Mouse (Mus musculus) small intestine, adult 2 months (tissue): Measurements from ENCODE around the gene Taf1. TPM values are rescaled to one million over a fixed set of nuclear protein-coding genes. Genes with fewer than 3 reads are reported as not detected.

Experiments used
- H3K27ac ChIP-seq: fragments of 200-500 bp; 2 replicates; pipeline ENCODE4 v1.5.1; 2012; ENCODE audit warnings: low read depth, low read length, control low read depth, inconsistent platforms; ENCODE audit not compliant: insufficient read depth
- H3K27me3 ChIP-seq: fragments of 200-500 bp; 2 replicates; pipeline ENCODE4 v1.6.1; 2012; ENCODE audit warnings: mild to moderate bottlenecking, moderate library complexity, low read length, inconsistent platforms; ENCODE audit not compliant: control insufficient read depth, insufficient read depth
- H3K36me3 ChIP-seq: fragments of 200-500 bp; 2 replicates; pipeline ENCODE4 v1.6.1; 2012; ENCODE audit warnings: mild to moderate bottlenecking, low read length, control low read depth, inconsistent platforms; ENCODE audit not compliant: control insufficient read depth, insufficient read depth
- H3K4me1 ChIP-seq: fragments of 200-500 bp; 2 replicates; pipeline ENCODE4 v1.6.1; 2012; ENCODE audit warnings: low read length, inconsistent platforms, mixed read lengths; ENCODE audit not compliant: control insufficient read depth, insufficient read depth, insufficient read length
- H3K4me3 ChIP-seq: fragments of 200-500 bp; 2 replicates; pipeline ENCODE4 v1.5.1; 2012; ENCODE audit warnings: low read depth, mild to moderate bottlenecking, control low read depth, inconsistent platforms, low read length, moderate library complexity
- CTCF ChIP-seq: fragments of 200-500 bp; IDR thresholded peaks from 2 replicates; pipeline ENCODE4 v1.5.1; 2012; ENCODE audit warnings: low read depth, mild to moderate bottlenecking, control low read depth, inconsistent platforms, low read length, moderate library complexity, mixed read lengths; ENCODE audit not compliant: insufficient replicate concordance, insufficient read length; ENCODE audit errors: extremely low read depth
- POLR2A ChIP-seq: fragments of 200-500 bp; IDR thresholded peaks from 2 replicates; pipeline ENCODE4 v1.6.1; 2012; ENCODE audit warnings: low read depth, mild to moderate bottlenecking, control low read depth, inconsistent platforms, low read length, moderate library complexity
- WGBS: fragments of 180-500 bp; shearing (Covaris S2); methylation state at CpG from one replicate; pipeline ENCODE4 v1.1.7; 2018; 5-methylcytosine and 5-hydroxymethylcytosine counted together
- polyA plus RNA-seq: library from polyadenylated mRNA; depleted of rRNA; stranded (reverse); fragments of >200 nt; gene quantifications from 2 replicates; pipeline ENCODE4 v1.2.3, GENCODE M21; 2012

Gene Taf1
- polyA plus RNA-seq, 1 experiment: 2.0 TPM

GRCm38 (mm10) chrX:101585455-101585854 is 52.9 kb downstream of the Taf1 start:
- Histone ChIP-seq H3K36me3 (peaks cover 2% of the 10 kb centered on the region), H3K4me1 (no peaks in the 10 kb centered on the region), H3K27ac (no peak overlapping the region), H3K4me3 (no peak overlapping the region), H3K27me3 (no peaks in the 10 kb centered on the region)
- 93% methylated on average over 1 of the region's 1 CpGs for WGBS
- TF ChIP-seq POLR2A (no peak), CTCF (no peak)

DNA sequence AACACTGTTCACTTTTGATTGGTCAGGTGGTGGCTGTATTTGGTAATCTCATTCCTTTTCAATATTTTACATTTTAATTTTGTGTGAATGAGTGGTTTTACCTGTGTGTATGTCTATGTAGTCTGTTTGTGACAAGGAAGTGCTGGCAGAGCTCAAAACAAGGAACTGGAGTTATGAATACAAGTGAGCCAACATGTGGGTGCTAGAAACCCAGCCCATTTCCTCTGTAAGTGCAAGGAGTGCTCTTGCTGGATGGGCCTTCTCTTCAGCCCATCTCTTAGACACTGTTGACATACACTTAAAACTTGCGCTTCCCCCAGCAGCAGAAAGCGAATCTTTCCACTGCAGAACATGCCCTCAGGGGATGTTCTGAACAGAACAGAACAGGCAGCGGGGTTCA is 83.6 kb downstream of the Taf1 start:
- no peaks in the 10 kb centered on the region for H3K36me3 ChIP-seq
- no peak overlapping the region for H3K27ac ChIP-seq
- 89% methylated on average over 3 of the region's 3 CpGs for WGBS
- H3K4me3 ChIP-seq: no peak overlapping the region
- H3K4me1 ChIP-seq: no peaks in the 10 kb centered on the region
- no peaks in the 10 kb centered on the region for H3K27me3 ChIP-seq
- TF ChIP-seq CTCF (no peak), POLR2A (no peak)

- H3K36me3 ChIP-seq: no peaks in the 10 kb centered on the region
- H3K4me1 ChIP-seq: no peaks in the 10 kb centered on the region
- no peak overlapping the region for H3K27ac ChIP-seq
- no peak for TF ChIP-seq POLR2A
- no peak for TF ChIP-seq CTCF
- 38% methylated on average over 10 of the region's 10 CpGs for WGBS
- no peak overlapping the region for H3K4me3 ChIP-seq
- H3K27me3 ChIP-seq: no peaks in the 10 kb centered on the region
Observed at GRCm38 (mm10) chrX:101617889-101618288, 85.4 kb downstream of the Taf1 start.

DNA sequence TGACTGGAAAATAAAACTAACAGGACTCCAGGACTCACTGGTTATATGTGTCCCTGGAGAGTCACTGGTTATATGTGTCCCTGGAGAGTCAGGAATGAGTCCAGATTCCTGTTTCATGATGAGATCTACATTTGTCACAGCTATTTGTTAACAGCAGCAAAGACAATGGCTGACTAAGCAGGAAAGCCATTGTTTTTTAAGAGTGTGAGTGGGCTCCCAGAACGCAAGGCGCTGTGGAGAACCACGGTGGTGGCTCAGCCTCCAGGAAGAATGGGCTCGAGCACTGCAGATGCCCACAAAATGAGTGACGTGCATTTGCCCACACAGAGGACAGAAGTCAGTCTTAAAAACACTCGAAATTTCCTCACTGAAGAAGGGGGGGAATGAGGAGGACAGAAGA is 87.8 kb downstream of the Taf1 start:
- TF ChIP-seq POLR2A: no peak
- no peak for TF ChIP-seq CTCF
- Histone ChIP-seq H3K27me3 (no peaks in the 10 kb centered on the region), H3K36me3 (no peaks in the 10 kb centered on the region), H3K4me3 (no peak overlapping the region), H3K4me1 (no peaks in the 10 kb centered on the region), H3K27ac (no peak overlapping the region)
- 71% methylated on average over 6 of the region's 6 CpGs for WGBS

- H3K4me3 ChIP-seq: no peak overlapping the region
- TF ChIP-seq CTCF: no peak
- no peak for TF ChIP-seq POLR2A
- H3K36me3 ChIP-seq: no peaks in the 10 kb centered on the region
- WGBS: 31% methylated on average over 3 of the region's 3 CpGs
- H3K27me3 ChIP-seq: no peaks in the 10 kb centered on the region
- H3K27ac ChIP-seq: no peak overlapping the region
- no peaks in the 10 kb centered on the region for H3K4me1 ChIP-seq
Observed at GRCm38 (mm10) chrX:101622539-101622938, 90.0 kb downstream of the Taf1 start.

DNA sequence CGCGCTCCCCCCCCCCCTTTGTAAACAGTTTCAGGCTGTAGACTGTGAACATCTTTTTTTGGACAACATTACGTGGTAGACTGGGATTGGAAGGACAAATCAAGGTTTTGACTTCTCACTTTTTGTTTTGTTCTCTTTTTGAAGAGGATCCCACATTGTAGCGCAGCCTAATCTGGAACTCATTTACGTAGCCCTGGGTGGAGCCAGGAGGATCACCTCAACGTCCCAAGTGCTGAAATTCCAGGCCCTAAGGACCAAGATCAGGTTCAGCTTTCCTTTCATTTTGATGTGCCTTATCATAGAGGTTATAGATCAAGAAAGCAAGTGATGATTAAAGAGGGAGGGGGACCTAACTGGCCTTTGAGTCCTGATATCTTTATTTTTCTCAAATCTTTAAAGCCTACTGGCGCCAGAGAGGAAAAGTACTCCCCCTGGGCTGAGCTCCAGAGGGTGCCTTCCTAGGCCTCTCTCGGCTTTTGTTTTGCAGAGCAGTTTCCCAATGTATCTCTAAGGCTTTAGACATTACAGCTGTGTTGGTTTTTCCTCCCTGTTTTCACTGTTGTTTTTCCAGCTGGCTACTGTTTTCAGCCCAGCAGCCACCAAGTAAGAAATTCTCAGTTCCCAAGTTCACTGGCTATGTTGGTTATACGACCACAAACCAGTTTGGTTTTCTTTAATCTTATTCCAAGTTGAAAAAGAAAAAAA is 104.4 kb downstream of the Taf1 start:
- TF ChIP-seq POLR2A: no peak
- TF ChIP-seq CTCF: no peak
- 31% methylated on average over 9 of the region's 9 CpGs for WGBS

DNA sequence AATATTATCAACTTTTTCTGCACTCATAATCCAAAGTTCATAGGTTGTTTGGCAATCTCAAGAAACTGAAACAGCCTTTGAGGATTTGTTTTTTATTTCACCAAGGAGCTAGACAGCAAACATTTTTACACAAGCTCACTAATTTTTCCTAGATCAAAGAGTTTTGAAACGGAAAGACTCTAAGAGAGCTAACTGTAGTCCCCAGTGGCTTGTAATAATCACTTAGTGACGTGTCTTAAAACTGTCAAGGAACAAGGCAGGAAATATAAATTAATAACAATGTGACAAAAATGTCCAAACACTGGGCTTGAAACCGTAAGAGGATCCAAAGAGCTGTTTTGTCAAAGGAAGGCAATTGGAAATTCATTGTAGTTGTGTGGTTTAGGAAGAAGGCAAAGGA is 106.3 kb downstream of the Taf1 start:
- no peak overlapping the region for H3K4me3 ChIP-seq
- TF ChIP-seq CTCF (no peak), POLR2A (no peak)
- no peaks in the 10 kb centered on the region for H3K27me3 ChIP-seq
- 17% methylated on average over 3 of the region's 3 CpGs for whole genome bisulfite sequencing
- H3K36me3 ChIP-seq: peaks cover 7% of the 10 kb centered on the region
- peak overlapping the region; percentile 96 for H3K27ac ChIP-seq
- H3K4me1 ChIP-seq: 0 out of 2 replicates have a peak, but pooled peaks cover 2% of the 10 kb centered on the region

More for the DNA sequence above, 104.4 kb downstream of the Taf1 start:
- H3K27ac ChIP-seq: peak overlapping the region; percentile 65
- H3K4me1 ChIP-seq: 0 out of 2 replicates have a peak, but pooled peaks cover 2% of the 10 kb centered on the region
- no peaks in the 10 kb centered on the region for H3K36me3 ChIP-seq
- no peaks in the 10 kb centered on the region for H3K27me3 ChIP-seq
- no peak overlapping the region for H3K4me3 ChIP-seq
